Mouse (Mus musculus) forebrain, embryonic 10.5 days (tissue): ENCODE measurements around the gene Kif24. TPM values are rescaled to one million over a fixed set of nuclear protein-coding genes. Genes with fewer than 3 reads are reported as not detected.

Source experiments
- DNase-seq: peaks from one replicate; pipeline ENCODE4 v3.0.0-alpha.2; 2017; ENCODE audit warnings: low spot score; ENCODE audit errors: extremely low spot score
- H3K27ac ChIP-seq: fragments of 300-500 bp; sonication (generic); 2 replicates; pipeline ENCODE4 v1.5.1; 2016; ENCODE audit warnings: mild to moderate bottlenecking
- H3K27me3 ChIP-seq: fragments of 300-500 bp; sonication (generic); 2 replicates; pipeline ENCODE4 v1.6.1; 2016; ENCODE audit warnings: mild to moderate bottlenecking; ENCODE audit not compliant: poor library complexity, severe bottlenecking
- H3K36me3 ChIP-seq: fragments of 300-500 bp; sonication (generic); replicated peaks from 2 replicates; pipeline ENCODE4 v1.6.1; 2016; ENCODE audit warnings: mild to moderate bottlenecking, moderate library complexity
- H3K4me1 ChIP-seq: fragments of 300-500 bp; sonication (generic); 2 replicates; pipeline ENCODE4 v1.6.1; 2016
- H3K4me3 ChIP-seq: fragments of 300-500 bp; sonication (generic); 2 replicates; pipeline ENCODE4 v1.5.1; 2016; ENCODE audit warnings: mild to moderate bottlenecking, moderate library complexity
- H3K9me3 ChIP-seq: fragments of 300-500 bp; sonication (generic); 2 replicates; pipeline ENCODE4 v1.6.1; 2016; ENCODE audit warnings: mild to moderate bottlenecking, moderate library complexity
- WGBS: fragments of 180-500 bp; shearing (Covaris S2); methylation state at CpG from one replicate; pipeline ENCODE4 v1.1.7; 2016; 5-methylcytosine and 5-hydroxymethylcytosine counted together
- polyA plus RNA-seq: library from polyadenylated mRNA; unstranded; fragments of >200 nt; fragmentation: Nextera tagmentation; extraction: Ambion mirVana; gene quantifications from 2 replicates; pipeline ENCODE4 v1.2.1, GENCODE M21; 2016

Gene Kif24
- polyA plus RNA-seq, 1 experiment from 2014 or later: 17.7 TPM

DNA sequence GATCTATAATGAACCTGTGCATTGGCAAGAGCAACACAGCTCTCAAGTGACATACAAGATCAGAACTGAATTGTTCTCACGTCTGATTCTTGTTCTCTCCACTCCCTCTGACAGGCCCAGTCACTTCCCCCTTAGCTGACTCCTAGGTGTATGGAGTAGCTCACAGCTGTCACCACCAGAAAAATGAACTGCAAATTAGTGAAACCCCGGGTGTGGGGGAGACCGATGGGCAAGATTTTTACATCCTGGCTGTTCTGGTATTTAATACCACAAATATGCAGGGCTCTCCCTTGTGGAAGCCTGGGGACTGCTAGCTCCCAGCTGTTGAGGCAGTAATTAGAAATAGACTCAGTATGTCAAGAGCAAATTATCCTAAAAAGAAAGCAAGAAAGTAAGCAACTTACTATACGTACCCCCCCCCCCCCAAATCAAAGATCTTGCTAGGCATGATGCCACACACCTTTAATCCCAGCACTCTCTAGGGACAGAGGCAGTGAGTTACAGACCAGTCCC, 21.8 kb downstream of the Kif24 start:
- no peaks in the 10 kb centered on the region for H3K9me3 ChIP-seq
- DNase-seq: no peak
- WGBS: 94% methylated on average over 4 of the region's 4 CpGs
- H3K27ac ChIP-seq: no peak overlapping the region
- H3K4me1 ChIP-seq: no peaks in the 10 kb centered on the region
- no peak overlapping the region for H3K4me3 ChIP-seq
- H3K36me3 ChIP-seq: peaks cover 51% of the 10 kb centered on the region
- H3K27me3 ChIP-seq: no peaks in the 10 kb centered on the region

DNA sequence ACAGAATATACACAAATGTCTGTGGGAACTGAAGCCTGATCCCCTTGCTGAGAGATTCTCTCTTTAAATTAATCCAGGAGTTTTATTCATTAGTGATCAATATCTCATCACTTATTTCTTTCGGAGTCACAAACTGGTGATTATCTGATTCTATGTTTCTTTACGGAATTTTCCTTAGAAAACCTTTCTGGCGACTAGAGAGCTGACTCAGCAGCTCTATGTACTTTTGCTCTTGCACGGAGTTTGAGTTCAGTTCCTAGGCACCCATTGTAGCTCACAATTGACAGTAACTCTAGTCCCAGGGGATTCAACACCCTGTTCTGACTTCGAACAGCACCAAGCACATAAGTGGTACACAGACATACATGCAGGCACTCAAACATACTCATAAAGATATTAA, 25.8 kb downstream of the Kif24 start:
- Histone ChIP-seq H3K36me3 (peaks cover 29% of the 10 kb centered on the region), H3K27me3 (no peaks in the 10 kb centered on the region), H3K27ac (no peak overlapping the region), H3K4me1 (no peaks in the 10 kb centered on the region), H3K9me3 (no peaks in the 10 kb centered on the region), H3K4me3 (no peak overlapping the region)
- DNase-seq: no peak
- 85% methylated on average over 5 of the region's 5 CpGs for WGBS

DNA sequence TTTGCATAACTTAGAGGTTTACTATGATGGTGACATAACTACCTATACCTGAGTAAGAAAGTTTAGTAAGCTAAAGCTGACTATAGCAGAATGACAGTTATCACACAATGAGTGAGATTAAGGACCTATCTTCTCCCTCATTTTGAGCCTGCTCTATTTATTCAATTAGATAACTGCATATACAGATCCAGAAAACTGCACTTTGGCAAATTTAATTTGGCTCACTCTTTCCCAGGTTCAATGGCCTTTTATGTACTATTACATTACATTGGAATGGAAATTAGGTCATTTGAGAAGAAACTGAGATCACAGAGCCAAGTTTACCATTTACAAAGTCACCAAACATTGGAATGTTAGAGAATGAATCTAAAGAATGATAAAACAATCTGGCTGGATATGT, 47.7 kb downstream of the Kif24 start:
- no peak overlapping the region for H3K4me3 ChIP-seq
- H3K9me3 ChIP-seq: no peaks in the 10 kb centered on the region
- peaks cover 29% of the 10 kb centered on the region for H3K36me3 ChIP-seq
- no peaks in the 10 kb centered on the region for H3K4me1 ChIP-seq
- H3K27me3 ChIP-seq: no peaks in the 10 kb centered on the region
- DNase-seq: no peak
- H3K27ac ChIP-seq: no peak overlapping the region

DNA sequence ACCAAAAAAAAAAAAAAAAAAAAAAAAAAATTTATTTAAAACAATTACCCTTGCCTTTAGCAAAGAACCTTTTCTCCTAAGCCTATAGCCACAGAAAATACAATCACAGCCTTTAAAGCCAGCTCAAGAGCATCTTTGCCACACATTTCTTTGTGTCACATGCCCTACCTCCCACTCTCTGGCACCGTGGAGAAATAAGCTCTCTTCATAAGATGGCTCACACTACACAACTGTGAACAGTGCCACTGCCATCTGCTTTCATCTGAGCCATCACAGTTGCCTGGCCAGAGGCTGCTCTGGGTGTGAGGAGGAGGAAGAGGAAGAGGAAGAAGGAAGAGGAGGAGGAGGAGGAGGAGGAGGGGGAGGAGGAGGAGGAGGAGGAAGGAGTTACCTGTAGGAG, 55.3 kb downstream of the Kif24 start:
- H3K36me3 ChIP-seq: peaks cover 78% of the 10 kb centered on the region
- H3K27ac ChIP-seq: no peak overlapping the region
- no peaks in the 10 kb centered on the region for H3K4me1 ChIP-seq
- WGBS: 90% methylated on average over 1 of the region's 1 CpGs
- H3K4me3 ChIP-seq: no peak overlapping the region
- DNase-seq: no peak
- H3K9me3 ChIP-seq: no peaks in the 10 kb centered on the region
- no peaks in the 10 kb centered on the region for H3K27me3 ChIP-seq

DNA sequence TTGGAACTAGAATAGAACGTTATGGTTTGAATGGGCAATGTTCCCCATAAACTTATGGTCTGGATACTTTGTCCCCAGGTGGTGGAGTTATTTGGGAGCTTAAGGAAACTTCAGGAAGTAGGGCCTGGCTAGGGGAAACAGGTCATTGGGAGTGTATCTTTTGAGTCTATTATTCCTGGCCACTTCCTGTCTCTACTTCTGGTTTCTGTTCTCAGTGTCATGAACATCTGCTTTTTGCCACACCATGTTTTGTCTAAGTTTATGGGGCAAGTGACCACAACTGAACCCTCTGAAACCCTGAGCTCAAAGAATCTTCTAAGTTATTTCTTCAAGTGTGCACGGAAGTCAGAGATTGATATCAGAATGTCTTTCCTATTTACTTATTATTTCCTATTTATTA, 57.3 kb downstream of the Kif24 start:
- Histone ChIP-seq H3K4me1 (no peaks in the 10 kb centered on the region), H3K27ac (no peak overlapping the region), H3K27me3 (no peaks in the 10 kb centered on the region), H3K4me3 (no peak overlapping the region), H3K9me3 (no peaks in the 10 kb centered on the region), H3K36me3 (peaks cover 86% of the 10 kb centered on the region)
- DNase-seq: no peak
- 93% methylated on average over 2 of the region's 2 CpGs for WGBS

DNA sequence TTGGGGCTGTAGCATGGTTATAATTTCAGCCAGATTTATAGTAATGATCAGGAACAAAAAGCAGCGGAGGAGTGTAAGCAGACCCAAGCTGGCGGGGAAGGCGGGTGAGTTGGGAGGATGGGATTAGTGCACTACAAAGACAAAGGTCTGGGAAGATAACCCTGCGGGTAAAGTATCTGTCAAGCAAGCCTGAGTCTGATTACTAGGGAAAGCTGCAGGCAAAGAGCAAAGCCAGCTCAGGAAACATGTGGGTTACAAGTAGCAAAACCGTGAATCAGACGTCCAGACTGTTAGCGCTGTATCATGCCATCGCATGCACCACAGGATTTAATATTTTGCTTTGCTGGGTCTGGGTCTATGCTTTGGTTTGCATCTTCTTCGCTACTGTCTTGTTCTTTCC, 58.1 kb downstream of the Kif24 start:
- Histone ChIP-seq H3K36me3 (peaks cover 86% of the 10 kb centered on the region), H3K27me3 (no peaks in the 10 kb centered on the region), H3K9me3 (no peaks in the 10 kb centered on the region), H3K4me1 (no peaks in the 10 kb centered on the region), H3K27ac (no peak overlapping the region), H3K4me3 (no peak overlapping the region)
- DNase-seq: no peak
- WGBS: 83% methylated on average over 9 of the region's 9 CpGs

DNA sequence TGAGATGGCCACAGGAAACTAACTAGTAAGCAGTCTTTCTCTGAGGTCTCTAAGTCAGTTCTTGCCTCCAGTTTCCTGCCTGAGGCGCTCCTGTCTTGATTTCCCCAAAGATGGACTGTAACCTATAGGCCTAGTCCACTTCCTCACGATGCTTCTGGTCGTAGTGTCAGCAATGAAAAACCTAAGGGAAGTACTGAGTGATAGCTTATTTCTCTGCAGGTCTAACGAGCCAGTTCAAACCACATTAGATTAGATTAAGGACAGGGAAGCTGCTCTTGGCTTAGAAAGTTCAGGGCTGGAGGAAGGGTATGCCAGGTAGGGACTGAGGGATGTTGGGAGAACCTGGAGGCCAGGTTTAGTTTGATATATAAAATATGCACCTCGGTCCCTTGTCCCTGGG, 63.1 kb downstream of the Kif24 start:
- no peak overlapping the region for H3K27ac ChIP-seq
- H3K4me3 ChIP-seq: no peak overlapping the region
- peaks cover 97% of the 10 kb centered on the region for H3K36me3 ChIP-seq
- WGBS: 92% methylated on average over 5 of the region's 5 CpGs
- H3K27me3 ChIP-seq: no peaks in the 10 kb centered on the region
- H3K4me1 ChIP-seq: no peaks in the 10 kb centered on the region
- H3K9me3 ChIP-seq: no peaks in the 10 kb centered on the region
- DNase-seq: no peak

DNA sequence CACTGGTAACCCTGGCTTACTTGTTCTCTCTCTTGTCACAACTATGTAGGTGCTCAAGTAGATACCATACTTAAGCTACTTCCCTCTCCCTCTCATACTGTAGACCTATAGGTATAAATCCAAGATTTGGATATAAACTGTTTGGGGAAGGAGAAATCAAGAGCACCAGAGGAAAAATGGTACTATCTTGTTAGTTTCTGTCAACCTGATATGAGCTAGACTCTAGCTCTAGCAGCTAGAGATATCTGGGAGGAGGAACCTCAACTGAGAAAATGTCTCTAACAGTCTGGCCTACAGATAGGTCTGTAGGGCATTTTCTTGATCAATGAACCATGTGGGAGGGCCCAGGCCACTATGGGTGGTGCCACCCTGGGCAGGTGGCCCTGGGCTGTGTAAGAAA, 63.5 kb downstream of the Kif24 start:
- no peak overlapping the region for H3K27ac ChIP-seq
- no peaks in the 10 kb centered on the region for H3K27me3 ChIP-seq
- H3K36me3 ChIP-seq: peaks cover 95% of the 10 kb centered on the region

DNA sequence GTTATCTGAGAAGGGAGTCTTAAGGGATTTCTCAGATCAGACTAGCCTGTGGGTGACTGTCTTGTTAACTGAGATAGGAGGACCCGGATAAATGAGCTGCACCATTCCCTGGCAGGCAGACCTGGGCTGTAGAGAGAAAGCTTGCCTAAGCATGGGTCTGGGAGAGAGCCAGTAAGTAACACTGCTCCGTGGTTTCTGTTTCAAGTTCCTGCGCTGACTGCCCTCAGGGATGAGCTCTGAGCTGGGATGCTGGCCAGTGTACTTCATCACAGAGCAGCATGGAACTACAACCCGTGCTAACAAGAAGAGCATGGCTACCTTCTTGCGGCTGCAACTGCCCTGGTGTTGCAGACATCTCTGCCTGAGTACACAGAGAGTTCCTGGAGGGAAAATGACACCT, 64.8 kb downstream of the Kif24 start:
- no peaks in the 10 kb centered on the region for H3K9me3 ChIP-seq
- H3K4me3 ChIP-seq: no peak overlapping the region
- H3K4me1 ChIP-seq: no peaks in the 10 kb centered on the region
- no peak for DNase-seq
- H3K27me3 ChIP-seq: no peaks in the 10 kb centered on the region
- 92% methylated on average over 5 of the region's 5 CpGs for WGBS
- peaks cover 98% of the 10 kb centered on the region for H3K36me3 ChIP-seq
- no peak overlapping the region for H3K27ac ChIP-seq

More for the DNA sequence above, 63.5 kb downstream of the Kif24 start:
- H3K4me1 ChIP-seq: no peaks in the 10 kb centered on the region
- H3K9me3 ChIP-seq: no peaks in the 10 kb centered on the region
- no peak for DNase-seq
- H3K4me3 ChIP-seq: no peak overlapping the region

DNA sequence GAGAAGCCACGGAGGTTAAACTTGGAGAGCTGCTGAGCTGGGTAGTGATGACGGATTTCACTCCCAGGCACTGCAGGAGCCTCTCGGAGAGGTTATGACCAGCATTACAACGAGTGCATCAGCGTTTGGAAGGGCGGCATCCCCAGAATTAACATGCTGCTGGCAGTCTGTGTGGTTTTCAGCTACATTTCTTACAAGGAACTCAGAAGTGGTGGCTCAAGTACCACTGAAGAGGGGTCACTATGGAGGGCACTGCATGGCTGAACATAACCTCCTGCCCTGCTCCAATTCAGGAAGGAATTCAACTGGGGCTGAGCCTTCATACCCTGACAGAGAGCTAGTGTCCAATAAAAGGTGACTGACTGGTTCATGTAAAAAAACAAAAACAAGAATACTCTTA, 66.3 kb downstream of the Kif24 start:
- no peak overlapping the region for H3K4me3 ChIP-seq
- H3K9me3 ChIP-seq: no peaks in the 10 kb centered on the region
- peaks cover 98% of the 10 kb centered on the region for H3K36me3 ChIP-seq
- DNase-seq: no peak
- WGBS: 93% methylated on average over 6 of the region's 6 CpGs
- no peaks in the 10 kb centered on the region for H3K27me3 ChIP-seq
- no peak overlapping the region for H3K27ac ChIP-seq
- no peaks in the 10 kb centered on the region for H3K4me1 ChIP-seq

DNA sequence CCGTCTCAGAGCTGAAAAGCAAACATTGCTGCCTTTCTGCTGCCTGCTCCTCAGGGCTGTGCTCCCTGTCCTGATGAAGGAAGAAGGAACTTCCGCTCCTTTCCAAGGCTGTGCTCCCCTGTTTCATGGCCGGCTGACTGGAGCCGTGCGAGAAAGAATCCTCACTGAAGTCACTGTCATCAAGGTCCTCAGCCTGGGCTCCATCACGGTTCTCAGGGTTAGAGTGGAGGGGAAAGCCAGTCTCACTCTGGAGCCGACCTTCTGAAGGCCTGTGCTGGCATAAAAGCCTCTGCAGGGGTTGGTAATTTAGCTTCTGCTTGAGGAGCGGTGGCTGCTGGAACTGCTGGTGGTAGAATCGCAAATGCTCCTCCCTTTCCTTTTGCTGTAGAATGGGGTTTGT, 70.0 kb downstream of the Kif24 start:
- H3K27me3 ChIP-seq: no peaks in the 10 kb centered on the region
- 90% methylated on average over 9 of the region's 9 CpGs for WGBS
- peaks cover 98% of the 10 kb centered on the region for H3K36me3 ChIP-seq
- no peak for DNase-seq
- H3K4me1 ChIP-seq: no peaks in the 10 kb centered on the region
- no peak overlapping the region for H3K4me3 ChIP-seq
- no peaks in the 10 kb centered on the region for H3K9me3 ChIP-seq
- H3K27ac ChIP-seq: no peak overlapping the region

DNA sequence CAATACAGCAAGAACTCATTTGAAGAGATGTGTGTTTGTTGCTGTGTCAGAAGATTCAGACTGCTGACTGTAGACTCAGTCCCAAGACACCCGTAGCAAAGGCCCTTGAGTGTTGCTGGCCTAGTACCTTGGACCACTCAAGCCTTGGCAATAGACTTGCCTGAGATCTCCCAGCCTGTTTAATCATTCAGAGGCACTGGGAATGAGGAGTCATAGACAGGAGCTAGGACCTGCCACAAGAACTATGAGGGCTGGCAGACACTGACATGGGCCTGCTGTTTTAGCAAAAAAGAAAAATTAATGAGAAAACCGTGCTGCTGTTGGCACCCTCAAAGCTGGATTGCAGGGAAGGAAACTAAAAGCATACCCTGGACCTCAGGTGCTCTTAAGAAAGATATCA, 73.7 kb downstream of the Kif24 start:
- no peaks in the 10 kb centered on the region for H3K27me3 ChIP-seq
- H3K9me3 ChIP-seq: no peaks in the 10 kb centered on the region
- no peaks in the 10 kb centered on the region for H3K4me1 ChIP-seq
- no peak overlapping the region for H3K27ac ChIP-seq
- DNase-seq: no peak
- 97% methylated on average over 2 of the region's 2 CpGs for WGBS
- peaks cover 99% of the 10 kb centered on the region for H3K36me3 ChIP-seq
- no peak overlapping the region for H3K4me3 ChIP-seq

DNA sequence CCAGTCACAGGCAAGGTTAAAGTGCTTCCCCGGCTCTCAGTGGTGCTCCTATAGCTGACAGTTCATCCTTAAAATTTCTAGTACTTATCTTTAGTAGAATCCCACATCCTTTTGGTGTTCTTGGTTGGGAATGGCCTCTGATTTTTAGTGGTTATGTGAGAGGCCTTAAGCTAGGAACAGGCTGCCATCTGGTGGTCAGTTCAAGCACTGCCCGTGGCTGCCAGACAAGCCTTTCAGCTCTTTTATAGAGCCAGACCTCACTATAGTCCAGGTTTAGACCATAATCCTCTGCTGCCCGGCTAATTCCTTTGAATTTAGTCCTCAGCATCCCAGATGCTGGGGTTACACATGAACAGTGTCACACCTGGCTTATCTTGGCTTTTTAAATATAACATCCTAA, 74.6 kb downstream of the Kif24 start:
- H3K4me3 ChIP-seq: no peak overlapping the region
- H3K9me3 ChIP-seq: no peaks in the 10 kb centered on the region
- WGBS: 35% methylated on average over 3 of the region's 3 CpGs
- peaks cover 95% of the 10 kb centered on the region for H3K36me3 ChIP-seq
- peak; percentile 69 for DNase-seq
- H3K4me1 ChIP-seq: no peaks in the 10 kb centered on the region
- H3K27ac ChIP-seq: no peak overlapping the region
- no peaks in the 10 kb centered on the region for H3K27me3 ChIP-seq

DNA sequence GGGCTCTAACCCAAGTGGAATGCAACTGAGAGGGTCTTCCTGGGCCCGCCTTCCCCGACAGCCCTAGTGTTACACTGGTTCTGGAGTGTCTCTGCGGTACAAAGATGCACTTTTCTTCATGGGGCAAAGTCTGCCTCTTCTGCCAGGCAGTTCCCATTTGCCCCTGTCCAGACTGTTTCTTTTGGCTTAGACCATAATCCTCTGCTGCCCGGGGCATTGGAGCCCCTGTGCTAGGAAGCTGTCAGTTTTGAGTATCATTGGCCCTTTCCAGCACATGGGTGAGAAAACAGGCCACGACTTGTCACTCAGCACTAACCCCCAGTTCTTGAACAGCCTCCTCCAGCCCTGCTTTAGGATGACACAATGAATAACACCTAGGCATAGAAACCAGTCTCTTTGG, 75.4 kb downstream of the Kif24 start:
- H3K27ac ChIP-seq: no peak overlapping the region
- H3K9me3 ChIP-seq: no peaks in the 10 kb centered on the region
- WGBS: 86% methylated on average over 5 of the region's 5 CpGs
- H3K36me3 ChIP-seq: peaks cover 95% of the 10 kb centered on the region
- no peaks in the 10 kb centered on the region for H3K4me1 ChIP-seq
- H3K27me3 ChIP-seq: no peaks in the 10 kb centered on the region
- no peak overlapping the region for H3K4me3 ChIP-seq
- no peak for DNase-seq
